Comparison of ENCODE assay signal across 8 mouse cellular contexts in genomic region chr3:109026991-109027470, GRCm38 (mm10). TPM values are rescaled to one million over a fixed set of nuclear protein-coding genes. Genes with fewer than 3 reads are reported as not detected.
DNase-seq lines count a peak whose midpoint lies in the region; ATAC-seq and TF ChIP-seq lines count a peak whose summit lies in the region.
"Had no signal": no experiment of that assay in that cellular context is flagged by ENCODE, and none has a peak within 500 bp of the region (broad histone marks: within the 10 kb centered on the region; RNA-seq: fewer than 3 reads in every experiment).

No protein-coding gene starts in this region.

- WGBS in intestine, embryonic 14.5 days = under 1% methylated on average over 50 of the region's 51 CpGs
- WGBS in lung, postnatal 0 days = under 1% methylated on average over 42 of the region's 51 CpGs

- no peaks in the 10 kb centered on the region for H3K27me3 ChIP-seq in intestine, embryonic 14.5 days (replicated peaks; ENCODE audit: control insufficient read depth, insufficient read depth, low read length)
- H3K27me3 ChIP-seq in lung, postnatal 0 days (replicated peaks; ENCODE audit: insufficient read depth, low read length) = no peaks in the 10 kb centered on the region

- peaks cover 21% of the 10 kb centered on the region for H3K4me1 ChIP-seq in intestine, embryonic 14.5 days (replicated peaks; ENCODE audit: control insufficient read depth, insufficient read depth, low read length)
- H3K4me1 ChIP-seq in lung, postnatal 0 days (ENCODE audit: insufficient read depth, low read depth, low read length) = no peaks in the 10 kb centered on the region

- H3K9me3 ChIP-seq in intestine, embryonic 14.5 days (ENCODE audit: control insufficient read depth, low read length) = no peaks in the 10 kb centered on the region
- no peaks in the 10 kb centered on the region for H3K9me3 ChIP-seq in lung, postnatal 0 days (ENCODE audit: low read length)

- peak overlapping the region; percentile 85 for H3K9ac ChIP-seq in intestine, embryonic 14.5 days (ENCODE audit: low read length)
- peak overlapping the region; percentile 78 for H3K9ac ChIP-seq in lung, postnatal 0 days (replicated peaks; ENCODE audit: low read depth)

- DNase-seq in CD4-positive helper T cell, adult 2 months (ENCODE audit: low read depth, low spot score) = peak; percentile 52
- peak; percentile 71 for DNase-seq in MN1 (ENCODE audit: low spot score)
- peak; percentile 65 to 70 for DNase-seq in cerebellum, postnatal 10 days
- DNase-seq in gastrocnemius, postnatal 10 days = peak; percentile 49
- DNase-seq in intestine, embryonic 14.5 days (ENCODE audit: low spot score) = peak; percentile 85
- peak; percentile 45 for DNase-seq in lung, postnatal 0 days (ENCODE audit: low spot score)
- DNase-seq in retina, postnatal 1 day = peak; percentile 60

- no peaks in the 10 kb centered on the region for H3K36me3 ChIP-seq in intestine, embryonic 14.5 days (ENCODE audit: control insufficient read depth, insufficient read depth, low read length)
- no peaks in the 10 kb centered on the region for H3K36me3 ChIP-seq in lung, postnatal 0 days (ENCODE audit: insufficient read depth, low read length)

- H3K4me3 ChIP-seq in intestine, embryonic 14.5 days (ENCODE audit: low read depth, low read length) = peak overlapping the region; percentile 79
- peak overlapping the region; percentile 84 for H3K4me3 ChIP-seq in lung, postnatal 0 days (ENCODE audit: low read depth, low read length)

- peak overlapping the region; percentile 84 for H3K27ac ChIP-seq in intestine, embryonic 14.5 days (ENCODE audit: low read depth)
- H3K27ac ChIP-seq in lung, postnatal 0 days (ENCODE audit: low read length) = peak overlapping the region; percentile 84

- TF ChIP-seq CTCF in lung, postnatal 0 days (IDR thresholded peaks at IDR 0.05) = no peak

- peak overlapping the region; percentile 69 for H3K4me2 ChIP-seq in intestine, embryonic 14.5 days (ENCODE audit: low read length)
- peak overlapping the region; percentile 94 for H3K4me2 ChIP-seq in lung, postnatal 0 days (replicated peaks; ENCODE audit: low read depth, low read length)

- ATAC-seq in intestine, embryonic 14.5 days (replicated peaks; ENCODE audit: low FRiP score, low TSS enrichment, low read depth) = peak; percentile 79
- peak; percentile 77 for ATAC-seq in lung, postnatal 0 days

- TF ChIP-seq EP300 in lung, postnatal 0 days (IDR thresholded peaks at IDR 0.05) = no peak

RNA-seq across cellular contexts. Expression of gene Fam102b, which starts 0.4 kb away (rescaled TPM):
- total RNA-seq in gastrocnemius, postnatal 10 days (2021) = 10 to 100 TPM; 14.6 to 15.0 TPM
- polyA plus RNA-seq in intestine, embryonic 14.5 days (2014; fragmentation: Nextera tagmentation; extraction: Ambion mirVana) = 10.3 and 11.8 TPM in 2 replicates
- 13.2 and 13.7 TPM in 2 replicates for polyA plus RNA-seq in lung, postnatal 0 days (2015; fragmentation: Nextera tagmentation; extraction: Ambion mirVana)

RNA-seq across cellular contexts. Expression of gene Slc25a54, which starts 53.2 kb away (rescaled TPM):
- total RNA-seq in gastrocnemius, postnatal 10 days (2021) = not detected
- not detected in 2 replicates for polyA plus RNA-seq in intestine, embryonic 14.5 days (2014; fragmentation: Nextera tagmentation; extraction: Ambion mirVana)
- polyA plus RNA-seq in lung, postnatal 0 days (2015; fragmentation: Nextera tagmentation; extraction: Ambion mirVana) = not detected in 2 replicates
- total RNA-seq: gastrocnemius, adult 8-10 months had no signal

Comparison
In these comparisons a context has a peak if more than half of its experiments do, and no peak if none do; other contexts are left out.
1. Peak in every context shown above with its lines: DNase-seq, ATAC-seq, H3K4me3 ChIP-seq and H3K27ac ChIP-seq.